Mouse (Mus musculus) granulocyte monocyte progenitor cell, adult 5-6 weeks (primary cell): ENCODE measurements around the gene Serpina3j. TPM values are rescaled to one million over a fixed set of nuclear protein-coding genes. Genes with fewer than 3 reads are reported as not detected.
"Not testable (repeated sequence)": the region's sequence is repeated elsewhere in the genome, so short reads cannot be mapped to it uniquely, and the experiment has no call there.

ENCODE experiments used
- ATAC-seq: replicated peaks from 2 replicates; pipeline ENCODE4 v1.8.0; 2016; ENCODE audit warnings: mild to moderate bottlenecking, moderate TSS enrichment, inconsistent platforms; ENCODE audit not compliant: poor library complexity, severe bottlenecking
- total RNA-seq, 2 experiments: library from RNA; stranded (forward) in 1 of 2; stranded (reverse) in 1 of 2; fragments of 200-712, 200-1000 nt in 1 of 2; fragments of >200 nt in 1 of 2; fragmentation: Nextera tagmentation in 1 of 2; gene quantifications; 2 replicates each; pipeline ENCODE4 v1.2.3; 2014 to 2017

Serpina3j gene
- total RNA-seq (2014; fragmentation: Nextera tagmentation) (not detected in 2 replicates), total RNA-seq (2017) (not detected in 2 replicates)

- ATAC-seq: no peak
These were observed at the start of gene Serpina3j for GRCm38 (mm10) chr12:104314253-104314652. Gene Serpina3j, plus strand, starts transcription at chr12:104314553.

GRCm38 (mm10) chr12:104266374-104266773 lies 48.0 kb upstream of the Serpina3j start:
- ATAC-seq: peak; percentile 80

GRCm38 (mm10) chr12:104278216-104279055 lies 35.9 kb upstream of the Serpina3j start:
- ATAC-seq: no peak

GRCm38 (mm10) chr12:104279056-104279435 lies 35.3 kb upstream of the Serpina3j start:
- no peak for ATAC-seq

- no peak for ATAC-seq
These were observed 31.0 kb upstream of the Serpina3j start for GRCm38 (mm10) chr12:104283380-104283779.

- ATAC-seq: peak; percentile 46
These were observed 26.0 kb upstream of the Serpina3j start for GRCm38 (mm10) chr12:104288336-104288735.

GRCm38 (mm10) chr12:104289872-104290271 lies 24.5 kb upstream of the Serpina3j start:
- ATAC-seq: peak; percentile 69

GRCm38 (mm10) chr12:104293963-104294362 lies 20.4 kb upstream of the Serpina3j start:
- no peak for ATAC-seq

GRCm38 (mm10) chr12:104298049-104298448 lies 16.3 kb upstream of the Serpina3j start:
- ATAC-seq: no peak

- ATAC-seq: no peak
These were observed 8.4 kb upstream of the Serpina3j start for GRCm38 (mm10) chr12:104305991-104306390.

- no peak for ATAC-seq
These were observed 8.1 kb downstream of the Serpina3j start for GRCm38 (mm10) chr12:104322454-104322853.

- ATAC-seq: no peak
These were observed 17.3 kb downstream of the Serpina3j start for GRCm38 (mm10) chr12:104331701-104332100.

GRCm38 (mm10) chr12:104336873-104337272 lies 22.5 kb downstream of the Serpina3j start:
- not testable (repeated sequence) for ATAC-seq

- ATAC-seq: not testable (repeated sequence)
These were observed 23.9 kb downstream of the Serpina3j start, which contains the start of the genes Serpina3k and Serpina3m for GRCm38 (mm10) chr12:104338226-104338625. Gene Serpina3k, plus strand, starts transcription at chr12:104338486. Gene Serpina3m, plus strand, starts transcription at chr12:104338486.

GRCm38 (mm10) chr12:104338705-104339104 lies 24.4 kb downstream of the Serpina3j start:
- ATAC-seq: no peak

- ATAC-seq: peak; percentile 77
These were observed 28.1 kb downstream of the Serpina3j start for GRCm38 (mm10) chr12:104342489-104342888.

GRCm38 (mm10) chr12:104345181-104345580 lies 30.8 kb downstream of the Serpina3j start:
- no peak for ATAC-seq

- no peak for ATAC-seq
These were observed 31.4 kb downstream of the Serpina3j start for GRCm38 (mm10) chr12:104345707-104346106.

GRCm38 (mm10) chr12:104347091-104347490 lies 32.7 kb downstream of the Serpina3j start:
- no peak for ATAC-seq

GRCm38 (mm10) chr12:104351812-104352211 lies 37.5 kb downstream of the Serpina3j start:
- peak; percentile 65 for ATAC-seq

- peak; percentile 73 for ATAC-seq
These were observed 41.7 kb downstream of the Serpina3j start for GRCm38 (mm10) chr12:104356006-104356405.

GRCm38 (mm10) chr12:104369986-104370385 lies 55.6 kb downstream of the Serpina3j start:
- ATAC-seq: no peak
